Mouse (Mus musculus): ENCODE measurements around the gene Tsc1. TPM values are rescaled to one million over a fixed set of nuclear protein-coding genes. Genes with fewer than 3 reads are reported as not detected.

The Tsc1 gene
- polyA plus RNA-seq, 1 experiment = 6.9 TPM

DNA sequence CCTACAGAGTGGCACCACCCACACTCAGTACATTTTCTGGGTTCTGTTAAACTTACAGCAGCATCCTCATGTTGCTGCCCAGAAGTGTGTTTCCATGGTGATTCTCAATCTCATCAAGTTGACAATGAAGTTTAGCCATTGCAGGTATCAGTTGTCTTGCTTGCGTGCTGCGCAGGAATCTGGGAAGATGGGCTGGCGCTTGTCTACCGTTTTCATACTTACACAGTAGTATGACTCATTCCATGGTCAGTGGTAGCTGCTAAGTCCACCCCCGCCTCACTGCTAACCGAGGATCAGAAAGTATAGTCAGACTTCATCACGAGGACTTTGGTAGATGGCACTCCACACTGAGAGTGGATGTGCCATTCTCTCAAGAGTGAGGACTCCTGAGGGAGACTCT, 12.3 kb downstream of the Tsc1 start:
- Histone ChIP-seq H3ac (ENCODE audit: control insufficient read depth, insufficient read length, low read depth) (no peak overlapping the region), H3K27me3 (ENCODE audit: control insufficient read depth, insufficient read depth, insufficient read length) (no peaks in the 10 kb centered on the region), H3K79me3 (ENCODE audit: low read depth) (peaks cover 8% of the 10 kb centered on the region), H3K79me2 (ENCODE audit: control insufficient read depth, insufficient read depth) (peaks cover 37% of the 10 kb centered on the region), H3K4me3 (ENCODE audit: insufficient read depth, poor library complexity, severe bottlenecking) (no peak overlapping the region), H3K36me3 (ENCODE audit: control insufficient read depth, insufficient read depth) (peaks cover 18% of the 10 kb centered on the region)
- TF ChIP-seq CEBPB (IDR thresholded peaks at IDR 0.05; ENCODE audit: low read depth) = no peak
- TF ChIP-seq FOSL1 (IDR thresholded peaks at IDR 0.05; ENCODE audit: insufficient read depth, low read length, poor library complexity, severe bottlenecking) = no peak
- no peak for TF ChIP-seq MYOD1 (IDR thresholded peaks at IDR 0.05; ENCODE audit: control insufficient read depth, insufficient read length, low read depth)
- no peak for TF ChIP-seq MAX (IDR thresholded peaks at IDR 0.05)
- no peak for TF ChIP-seq CTCF (IDR thresholded peaks at IDR 0.05; ENCODE audit: control insufficient read depth, insufficient read depth, insufficient read length)
- TF ChIP-seq USF1 (IDR thresholded peaks at IDR 0.05; ENCODE audit: low read depth) = no peak
- TF ChIP-seq MYOG (IDR thresholded peaks at IDR 0.05; ENCODE audit: control insufficient read depth, extremely low read depth, insufficient read length) = no peak

DNA sequence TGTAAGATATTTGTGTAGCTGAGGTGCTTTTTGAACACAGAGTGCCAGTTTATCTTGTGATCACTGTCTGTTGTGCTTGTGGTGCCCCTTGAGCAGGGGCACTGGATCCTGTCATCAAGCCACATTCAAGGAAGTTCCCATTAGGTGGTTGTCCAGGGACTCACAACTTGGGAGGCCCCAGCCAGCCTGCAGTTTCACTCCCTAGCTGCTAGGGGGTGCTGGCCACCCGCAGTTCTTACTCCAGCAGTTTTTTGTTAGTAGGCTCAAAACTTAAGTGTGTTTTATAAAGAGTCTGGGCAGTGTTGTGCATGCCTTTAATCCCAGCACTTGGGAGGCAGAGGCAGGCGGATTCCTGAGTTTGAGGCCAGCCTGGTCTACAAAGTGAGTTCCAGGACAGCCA, 13.3 kb downstream of the Tsc1 start:
- H3K4me3 ChIP-seq (ENCODE audit: insufficient read depth, poor library complexity, severe bottlenecking) = no peak overlapping the region
- H3K79me2 ChIP-seq (ENCODE audit: control insufficient read depth, insufficient read depth) = peaks cover 28% of the 10 kb centered on the region
- TF ChIP-seq MYOD1 (IDR thresholded peaks at IDR 0.05; ENCODE audit: control insufficient read depth, insufficient read length, low read depth) = no peak
- peak; percentile 7 for TF ChIP-seq CTCF (IDR thresholded peaks at IDR 0.05; ENCODE audit: control insufficient read depth, insufficient read depth, insufficient read length)
- peaks cover 27% of the 10 kb centered on the region for H3K36me3 ChIP-seq (ENCODE audit: control insufficient read depth, insufficient read depth)
- H3K79me3 ChIP-seq (ENCODE audit: low read depth) = peaks cover 8% of the 10 kb centered on the region
- no peak overlapping the region for H3ac ChIP-seq (ENCODE audit: control insufficient read depth, insufficient read length, low read depth)
- no peaks in the 10 kb centered on the region for H3K27me3 ChIP-seq (ENCODE audit: control insufficient read depth, insufficient read depth, insufficient read length)

DNA sequence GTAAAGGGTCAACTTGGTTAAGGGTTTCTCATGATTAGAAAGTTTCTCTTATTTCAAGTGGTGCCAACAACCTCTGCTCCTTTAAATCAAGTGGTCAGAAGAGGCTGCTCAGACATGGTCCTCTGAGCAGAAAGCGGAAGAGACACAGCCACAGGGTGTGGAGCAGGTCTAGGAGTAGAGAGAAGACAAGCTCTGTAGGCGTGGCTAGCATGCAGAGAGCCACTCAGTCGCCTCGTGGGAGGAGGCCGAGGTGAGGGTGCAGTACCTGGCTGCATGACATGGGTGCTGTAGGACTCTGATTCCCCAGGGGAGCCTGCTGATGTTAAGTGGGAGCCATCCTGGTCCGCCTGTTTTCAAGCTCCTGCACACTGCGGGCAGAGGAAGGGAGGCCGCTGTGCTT, 15.2 kb downstream of the Tsc1 start:
- peaks cover 44% of the 10 kb centered on the region for H3K36me3 ChIP-seq (ENCODE audit: control insufficient read depth, insufficient read depth)
- H3K27me3 ChIP-seq (ENCODE audit: control insufficient read depth, insufficient read depth, insufficient read length) = no peaks in the 10 kb centered on the region

DNA sequence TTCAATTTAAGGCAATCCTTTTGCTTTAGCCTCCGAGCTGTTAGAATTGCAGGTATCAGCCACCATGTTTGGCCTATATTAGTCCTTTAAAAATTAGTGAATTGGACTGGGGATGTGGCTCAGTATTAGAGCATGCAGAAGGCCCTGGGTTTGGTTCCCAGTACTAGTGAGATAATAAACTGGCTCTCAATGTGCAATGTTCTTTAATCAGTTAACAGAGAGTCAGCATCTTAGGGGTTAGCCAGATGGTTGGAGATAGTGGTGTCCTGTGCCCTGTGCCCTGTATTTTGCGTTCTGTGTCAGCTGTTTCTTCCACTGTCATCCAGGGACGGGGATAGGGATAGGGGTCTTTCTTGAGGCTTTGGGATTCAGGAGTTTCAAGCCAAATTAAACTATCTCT, 21.9 kb downstream of the Tsc1 start:
- no peak overlapping the region for H3K4me3 ChIP-seq (ENCODE audit: insufficient read depth, poor library complexity, severe bottlenecking)
- no peaks in the 10 kb centered on the region for H3K27me3 ChIP-seq (ENCODE audit: control insufficient read depth, insufficient read depth, insufficient read length)
- no peak for TF ChIP-seq CTCF (IDR thresholded peaks at IDR 0.05; ENCODE audit: control insufficient read depth, insufficient read depth, insufficient read length)
- TF ChIP-seq USF1 (IDR thresholded peaks at IDR 0.05; ENCODE audit: low read depth) = no peak
- no peak for TF ChIP-seq MAX (IDR thresholded peaks at IDR 0.05)
- no peak for TF ChIP-seq FOSL1 (IDR thresholded peaks at IDR 0.05; ENCODE audit: insufficient read depth, low read length, poor library complexity, severe bottlenecking)
- TF ChIP-seq MYOG (IDR thresholded peaks at IDR 0.05; ENCODE audit: control insufficient read depth, extremely low read depth, insufficient read length) = no peak
- no peak for TF ChIP-seq CEBPB (IDR thresholded peaks at IDR 0.05; ENCODE audit: low read depth)
- TF ChIP-seq MYOD1 (IDR thresholded peaks at IDR 0.05; ENCODE audit: control insufficient read depth, insufficient read length, low read depth) = no peak
- no peaks in the 10 kb centered on the region for H3K79me2 ChIP-seq (ENCODE audit: control insufficient read depth, insufficient read depth)
- peaks cover 52% of the 10 kb centered on the region for H3K36me3 ChIP-seq (ENCODE audit: control insufficient read depth, insufficient read depth)
- H3K79me3 ChIP-seq (ENCODE audit: low read depth) = no peaks in the 10 kb centered on the region
- H3ac ChIP-seq (ENCODE audit: control insufficient read depth, insufficient read length, low read depth) = no peak overlapping the region

More for the DNA sequence above, 15.2 kb downstream of the Tsc1 start:
- Histone ChIP-seq H3K79me2 (ENCODE audit: control insufficient read depth, insufficient read depth) (peaks cover 9% of the 10 kb centered on the region), H3K4me3 (ENCODE audit: insufficient read depth, poor library complexity, severe bottlenecking) (no peak overlapping the region), H3ac (ENCODE audit: control insufficient read depth, insufficient read length, low read depth) (no peak overlapping the region), H3K79me3 (ENCODE audit: low read depth) (no peaks in the 10 kb centered on the region)
- no peak for TF ChIP-seq FOSL1 (IDR thresholded peaks at IDR 0.05; ENCODE audit: insufficient read depth, low read length, poor library complexity, severe bottlenecking)
- TF ChIP-seq MAX (IDR thresholded peaks at IDR 0.05) = no peak
- no peak for TF ChIP-seq MYOG (IDR thresholded peaks at IDR 0.05; ENCODE audit: control insufficient read depth, extremely low read depth, insufficient read length)
- no peak for TF ChIP-seq USF1 (IDR thresholded peaks at IDR 0.05; ENCODE audit: low read depth)
- no peak for TF ChIP-seq MYOD1 (IDR thresholded peaks at IDR 0.05; ENCODE audit: control insufficient read depth, insufficient read length, low read depth)

DNA sequence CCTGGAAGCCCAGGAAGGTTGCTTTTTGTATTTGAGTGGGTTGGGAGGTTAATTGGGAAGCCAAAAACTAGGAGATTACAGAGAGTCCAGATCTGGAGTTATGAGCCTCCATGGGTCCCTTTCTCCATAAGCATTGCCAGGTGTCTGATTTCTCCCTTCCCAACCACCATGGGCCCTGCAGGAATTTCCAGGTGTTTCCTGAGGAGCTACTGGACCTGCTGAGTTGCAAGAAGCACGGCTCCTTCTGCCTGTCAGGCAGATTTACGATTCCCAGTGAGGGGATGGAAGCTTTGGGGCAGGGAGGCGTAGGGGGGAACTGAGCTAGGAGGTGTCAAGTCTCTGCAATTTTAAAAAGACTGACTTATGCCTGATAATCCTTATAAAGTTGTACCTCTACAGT, 24.8 kb downstream of the Tsc1 start:
- Histone ChIP-seq H3K79me2 (ENCODE audit: control insufficient read depth, insufficient read depth) (no peaks in the 10 kb centered on the region), H3ac (ENCODE audit: control insufficient read depth, insufficient read length, low read depth) (no peak overlapping the region), H3K27me3 (ENCODE audit: control insufficient read depth, insufficient read depth, insufficient read length) (no peaks in the 10 kb centered on the region), H3K79me3 (ENCODE audit: low read depth) (no peaks in the 10 kb centered on the region), H3K36me3 (ENCODE audit: control insufficient read depth, insufficient read depth) (peaks cover 35% of the 10 kb centered on the region), H3K4me3 (ENCODE audit: insufficient read depth, poor library complexity, severe bottlenecking) (no peak overlapping the region)
- TF ChIP-seq USF1 (IDR thresholded peaks at IDR 0.05; ENCODE audit: low read depth) (no peak), MAX (IDR thresholded peaks at IDR 0.05) (no peak), CTCF (IDR thresholded peaks at IDR 0.05; ENCODE audit: control insufficient read depth, insufficient read depth, insufficient read length) (no peak), MYOG (IDR thresholded peaks at IDR 0.05; ENCODE audit: control insufficient read depth, extremely low read depth, insufficient read length) (no peak), FOSL1 (IDR thresholded peaks at IDR 0.05; ENCODE audit: insufficient read depth, low read length, poor library complexity, severe bottlenecking) (no peak)

DNA sequence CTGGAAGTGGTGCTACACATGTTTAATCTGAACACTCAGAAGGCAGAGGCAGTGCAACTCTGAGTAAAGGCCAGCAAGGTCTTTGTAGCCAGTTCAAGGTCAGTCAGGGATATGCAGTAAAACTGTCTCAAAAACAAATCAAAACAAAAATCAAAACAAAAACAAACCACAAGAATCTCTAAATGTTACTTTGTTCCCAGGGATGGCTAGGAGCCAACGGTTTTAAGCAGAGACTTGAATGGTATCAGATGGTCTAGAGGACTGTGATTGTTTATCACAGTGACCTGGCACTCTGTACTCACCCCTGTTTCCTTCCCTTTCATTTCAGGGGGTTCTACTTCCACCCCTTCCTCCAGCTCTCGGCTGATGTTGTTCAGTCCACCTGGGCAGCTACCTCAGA, 30.4 kb downstream of the Tsc1 start:
- H3K79me2 ChIP-seq (ENCODE audit: control insufficient read depth, insufficient read depth) = no peaks in the 10 kb centered on the region
- no peaks in the 10 kb centered on the region for H3K27me3 ChIP-seq (ENCODE audit: control insufficient read depth, insufficient read depth, insufficient read length)
- no peak for TF ChIP-seq MYOG (IDR thresholded peaks at IDR 0.05; ENCODE audit: control insufficient read depth, extremely low read depth, insufficient read length)
- no peak for TF ChIP-seq CEBPB (IDR thresholded peaks at IDR 0.05; ENCODE audit: low read depth)
- no peak for TF ChIP-seq MYOD1 (IDR thresholded peaks at IDR 0.05; ENCODE audit: control insufficient read depth, insufficient read length, low read depth)
- TF ChIP-seq USF1 (IDR thresholded peaks at IDR 0.05; ENCODE audit: low read depth) = no peak
- no peak for TF ChIP-seq CTCF (IDR thresholded peaks at IDR 0.05; ENCODE audit: control insufficient read depth, insufficient read depth, insufficient read length)
- TF ChIP-seq FOSL1 (IDR thresholded peaks at IDR 0.05; ENCODE audit: insufficient read depth, low read length, poor library complexity, severe bottlenecking) = no peak
- no peak for TF ChIP-seq MAX (IDR thresholded peaks at IDR 0.05)
- no peaks in the 10 kb centered on the region for H3K79me3 ChIP-seq (ENCODE audit: low read depth)
- H3K4me3 ChIP-seq (ENCODE audit: insufficient read depth, poor library complexity, severe bottlenecking) = no peak overlapping the region
- no peak overlapping the region for H3ac ChIP-seq (ENCODE audit: control insufficient read depth, insufficient read length, low read depth)
- peaks cover 54% of the 10 kb centered on the region for H3K36me3 ChIP-seq (ENCODE audit: control insufficient read depth, insufficient read depth)
